Mouse (Mus musculus) myocyte (in vitro differentiated cells): Measurements from ENCODE around the gene Naga. TPM values are rescaled to one million over a fixed set of nuclear protein-coding genes. Genes with fewer than 3 reads are reported as not detected.

ENCODE experiments used
- H3K27me3 ChIP-seq: one replicate; pipeline ENCODE4 v1.6.1; 2011; ENCODE audit not compliant: control insufficient read depth, insufficient read depth, insufficient read length
- H3K36me3 ChIP-seq: one replicate; pipeline ENCODE4 v1.6.1; 2011; ENCODE audit not compliant: control insufficient read depth, insufficient read depth
- H3K4me2 ChIP-seq: one replicate; pipeline ENCODE4 v1.6.1; 2011; ENCODE audit warnings: low read depth, control low read depth
- H3K4me3 ChIP-seq: one replicate; pipeline ENCODE4 v1.5.1; 2011; ENCODE audit warnings: mild to moderate bottlenecking, control low read depth, moderate library complexity
- H3K79me2 ChIP-seq: one replicate; pipeline ENCODE4 v1.6.1; 2011; ENCODE audit not compliant: control insufficient read depth, insufficient read depth
- H3ac ChIP-seq: one replicate; pipeline ENCODE4 v1.6.1; 2011; ENCODE audit not compliant: control insufficient read depth, insufficient read length
- CEBPB ChIP-seq: IDR thresholded peaks from 2 replicates; pipeline ENCODE4 v1.6.1; 2011; ENCODE audit warnings: mild to moderate bottlenecking, moderate library complexity; ENCODE audit not compliant: poor library complexity, insufficient read depth, severe bottlenecking
- E2F4 ChIP-seq: IDR thresholded peaks from one replicate; pipeline ENCODE4 v1.6.1; 2011; ENCODE audit warnings: mild to moderate bottlenecking, control low read depth, moderate library complexity; ENCODE audit not compliant: insufficient read depth
- MAX ChIP-seq: IDR thresholded peaks from one replicate; pipeline ENCODE4 v1.6.1; 2011; ENCODE audit warnings: low read depth, mild to moderate bottlenecking, control low read depth
- MYOD1 ChIP-seq, 3 experiments: IDR thresholded peaks; one replicate each; pipeline ENCODE4 v1.6.1; 2011; ENCODE audit warnings: control low read depth in 2 of 3, low read depth in 2 of 3, mild to moderate bottlenecking in 2 of 3, moderate library complexity in 1 of 3; ENCODE audit not compliant: insufficient read length in 2 of 3, control insufficient read depth in 1 of 3
- MYOG ChIP-seq, 3 experiments: IDR thresholded peaks; one replicate each; pipeline ENCODE4 v1.6.1; 2011; ENCODE audit warnings: control low read depth in 2 of 3, low read depth in 2 of 3, mild to moderate bottlenecking in 2 of 3; ENCODE audit not compliant: insufficient read length in 2 of 3, control insufficient read depth in 1 of 3, insufficient read depth in 1 of 3
- POLR2A ChIP-seq: IDR thresholded peaks from one replicate; pipeline ENCODE4 v1.6.1; 2011; ENCODE audit warnings: low read depth, mild to moderate bottlenecking, control low read depth, moderate library complexity; ENCODE audit not compliant: insufficient read length
- POLR2AphosphoS2 ChIP-seq: IDR thresholded peaks from one replicate; pipeline ENCODE4 v1.6.1; 2011; ENCODE audit warnings: low read depth, control low read depth; ENCODE audit not compliant: insufficient read length
- REST ChIP-seq: IDR thresholded peaks from one replicate; pipeline ENCODE4 v1.6.1; 2011; ENCODE audit warnings: mild to moderate bottlenecking, control low read depth, moderate library complexity; ENCODE audit not compliant: insufficient read depth, insufficient read length
- SRF ChIP-seq: IDR thresholded peaks from one replicate; pipeline ENCODE4 v1.6.1; 2011; ENCODE audit warnings: low read depth; ENCODE audit not compliant: control insufficient read depth, insufficient read length
- TCF12 ChIP-seq: IDR thresholded peaks from one replicate; pipeline ENCODE4 v1.6.1; 2011; ENCODE audit warnings: mild to moderate bottlenecking, control low read depth; ENCODE audit not compliant: poor library complexity, insufficient read depth, severe bottlenecking
- TCF3 ChIP-seq: IDR thresholded peaks from one replicate; pipeline ENCODE4 v1.6.1; 2011; ENCODE audit warnings: low read depth, control low read depth; ENCODE audit not compliant: insufficient read length
- USF1 ChIP-seq: IDR thresholded peaks from one replicate; pipeline ENCODE4 v1.6.1; 2011; ENCODE audit warnings: low read depth, mild to moderate bottlenecking, control low read depth, moderate library complexity
- polyA plus RNA-seq: library from polyadenylated mRNA; unstranded; fragments of >200 nt; fragmentation: generic; extraction: Trizol; gene quantifications from one replicate; pipeline ENCODE4 v1.2.1, GENCODE M21; 2012; ENCODE audit warnings: missing spikeins

Naga gene
- polyA plus RNA-seq, 1 experiment: 53.2 TPM

DNA sequence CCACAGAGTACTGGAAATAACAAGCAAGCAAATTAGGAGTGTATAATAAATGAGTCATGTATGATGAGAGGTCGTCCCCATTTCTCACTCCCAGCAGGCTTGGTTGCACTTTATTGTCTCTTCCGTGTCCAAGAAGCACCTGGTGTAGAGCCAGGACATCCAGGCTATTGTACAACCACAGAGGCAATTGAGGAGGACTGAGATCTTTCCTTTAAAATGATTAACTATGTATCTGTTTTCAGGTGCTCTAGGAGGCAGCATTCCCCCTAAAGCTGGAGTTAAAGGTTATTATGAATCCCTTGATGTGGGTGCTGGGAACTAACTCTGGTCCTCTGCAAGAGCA lies 10.2 kb upstream of the Naga start:
- H3K27me3 ChIP-seq: no peaks in the 10 kb centered on the region
- TF ChIP-seq TCF12 (no peak), POLR2A (no peak), USF1 (no peak), MYOD1 (IDR thresholded peaks at IDR 0.05; ENCODE audit: control insufficient read depth in 1 of 3, insufficient read length in 2 of 3, low read depth in 2 of 3) (no peak), MAX (no peak), POLR2AphosphoS2 (no peak)
- H3K79me2 ChIP-seq: peaks cover 55% of the 10 kb centered on the region
- H3ac ChIP-seq: no peak overlapping the region
- H3K4me3 ChIP-seq: no peak overlapping the region
- peaks cover 34% of the 10 kb centered on the region for H3K36me3 ChIP-seq
- no peak overlapping the region for H3K4me2 ChIP-seq

DNA sequence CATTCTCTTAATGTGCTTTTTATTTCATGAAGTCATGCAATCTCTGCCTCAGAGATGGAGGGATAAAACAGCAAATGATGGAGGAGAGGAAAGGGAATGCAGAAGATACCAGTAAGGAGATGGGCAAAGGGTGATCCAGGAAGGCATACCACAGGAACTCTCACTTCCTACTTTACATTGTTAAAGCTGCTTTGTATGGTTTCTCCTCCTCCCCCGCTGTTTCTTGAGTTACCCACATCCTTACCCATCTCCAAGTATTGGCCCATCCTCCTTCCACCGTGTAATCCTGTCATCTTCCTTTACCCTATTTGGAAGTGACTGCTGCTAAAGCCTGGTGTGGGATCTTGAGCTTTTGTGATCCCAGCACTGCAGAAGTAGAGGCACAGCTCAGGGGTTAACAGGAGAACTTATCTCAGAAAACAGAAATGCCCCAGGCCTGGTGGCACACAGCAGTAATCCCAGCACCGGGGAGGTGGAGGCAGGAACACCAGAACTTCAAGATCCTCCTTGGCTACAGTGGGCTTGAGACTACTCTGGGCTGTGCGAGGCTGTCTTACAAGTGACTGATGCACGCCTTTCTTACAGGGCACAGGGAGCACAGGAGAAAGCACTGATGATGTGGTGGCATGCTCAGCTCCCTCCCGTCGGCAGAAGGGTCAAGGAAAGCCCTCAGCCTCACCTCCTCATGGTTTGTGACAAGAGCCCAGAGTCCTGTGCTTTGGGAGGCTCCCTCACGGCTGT lies 9.7 kb upstream of the Naga start:
- H3K27me3 ChIP-seq: no peaks in the 10 kb centered on the region
- no peak overlapping the region for H3ac ChIP-seq
- no peak overlapping the region for H3K4me3 ChIP-seq
- TF ChIP-seq MYOG (IDR thresholded peaks at IDR 0.05; ENCODE audit: control insufficient read depth in 1 of 3, insufficient read depth in 1 of 3, insufficient read length in 2 of 3, low read depth in 2 of 3) (no peak), E2F4 (no peak), REST (no peak), POLR2AphosphoS2 (peak; percentile 83), POLR2A (peak; percentile 32), MYOD1 (IDR thresholded peaks at IDR 0.05; ENCODE audit: control insufficient read depth in 1 of 3, insufficient read length in 2 of 3, low read depth in 2 of 3) (no peak)
- H3K36me3 ChIP-seq: peaks cover 34% of the 10 kb centered on the region
- H3K79me2 ChIP-seq: peaks cover 49% of the 10 kb centered on the region
- H3K4me2 ChIP-seq: no peak overlapping the region

DNA sequence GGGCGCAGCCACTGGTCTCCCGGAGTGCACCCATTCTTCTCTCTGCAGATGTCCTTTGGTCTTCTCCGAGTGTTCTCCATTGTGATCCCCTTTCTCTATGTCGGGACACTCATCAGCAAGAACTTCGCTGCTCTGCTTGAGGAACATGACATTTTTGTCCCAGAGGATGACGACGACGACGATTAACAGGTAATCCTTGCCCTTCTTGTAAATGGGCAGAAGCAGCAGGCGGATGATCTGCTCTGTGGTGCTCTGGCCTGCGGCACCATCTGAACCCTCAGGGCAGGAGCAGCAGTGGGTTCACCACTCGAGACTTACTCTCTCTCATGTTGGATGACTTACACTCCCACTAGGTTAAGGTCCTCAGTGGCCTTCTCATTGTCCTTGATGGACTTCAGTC lies 9.1 kb upstream of the Naga start:
- Histone ChIP-seq H3K27me3 (no peaks in the 10 kb centered on the region), H3K36me3 (peaks cover 34% of the 10 kb centered on the region), H3ac (no peak overlapping the region), H3K79me2 (peaks cover 43% of the 10 kb centered on the region), H3K4me2 (peak overlapping the region; percentile 98), H3K4me3 (peak overlapping the region; percentile 42)
- TF ChIP-seq TCF3 (no peak), POLR2AphosphoS2 (peak; percentile 77)

DNA sequence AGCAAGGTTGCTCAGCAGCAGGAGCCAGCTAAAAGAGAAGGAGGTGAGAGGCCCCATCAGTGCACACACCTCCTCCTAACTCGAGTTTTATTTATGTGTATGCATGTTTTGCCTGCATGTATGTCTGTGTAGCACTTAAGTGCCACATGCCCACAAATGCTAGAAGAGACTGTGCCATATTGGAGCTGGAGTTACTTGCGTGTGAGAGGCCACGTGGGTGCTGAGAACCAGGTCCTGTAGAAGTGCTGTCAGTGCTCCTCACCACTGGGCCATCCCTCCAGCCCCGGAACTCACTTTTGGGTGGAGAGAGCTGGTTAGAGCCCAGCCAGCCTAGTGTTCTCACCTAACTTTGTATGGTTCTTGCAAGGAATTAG lies 8.6 kb upstream of the Naga start:
- Histone ChIP-seq H3K4me2 (peak overlapping the region; percentile 98), H3K79me2 (peaks cover 38% of the 10 kb centered on the region), H3K4me3 (peak overlapping the region; percentile 42), H3K36me3 (peaks cover 34% of the 10 kb centered on the region), H3ac (peak overlapping the region; percentile 7), H3K27me3 (no peaks in the 10 kb centered on the region)
- no peak for TF ChIP-seq POLR2A
- TF ChIP-seq POLR2AphosphoS2: peak; percentile 66
- no peak for TF ChIP-seq E2F4
- TF ChIP-seq REST: no peak

DNA sequence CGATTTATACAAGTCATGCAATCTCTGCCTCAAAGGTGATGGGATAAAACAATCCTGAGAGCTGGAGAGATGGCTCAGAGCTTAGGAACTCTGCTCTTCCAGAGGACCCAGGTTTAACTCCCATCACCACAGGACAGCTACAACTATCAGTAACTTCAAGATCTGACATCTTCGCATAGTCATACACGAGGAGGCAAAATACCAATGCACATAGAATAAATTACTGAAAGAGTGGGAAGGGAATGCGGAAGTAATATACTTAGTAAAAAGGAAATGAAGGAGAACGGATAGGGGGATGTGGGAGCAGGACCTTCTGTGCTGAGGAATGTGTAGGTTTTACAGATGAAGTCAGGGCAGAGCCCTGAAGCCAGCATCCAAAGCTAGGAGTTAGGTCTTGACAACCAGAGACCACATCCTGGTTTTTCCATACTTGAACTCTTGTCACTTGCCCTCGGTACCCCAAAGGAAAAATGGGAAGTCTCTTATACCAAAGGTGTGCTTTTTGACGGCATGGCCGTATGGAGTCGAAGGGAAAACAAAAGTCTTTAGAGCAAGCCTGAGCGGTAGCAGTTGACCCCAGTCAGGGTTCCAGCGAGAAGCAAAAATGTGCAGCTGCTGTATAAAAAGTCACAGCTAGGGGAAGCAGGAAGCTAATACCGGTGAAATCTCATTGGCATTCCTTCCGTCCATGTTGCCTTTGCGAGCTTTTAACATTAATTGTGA lies 8.0 kb upstream of the Naga start:
- TF ChIP-seq TCF12 (no peak), MYOD1 (IDR thresholded peaks at IDR 0.05; ENCODE audit: control insufficient read depth in 1 of 3, insufficient read length in 2 of 3, low read depth in 2 of 3) (no peak), E2F4 (no peak), POLR2AphosphoS2 (no peak), TCF3 (no peak), USF1 (no peak)
- Histone ChIP-seq H3K4me2 (peak overlapping the region; percentile 98), H3K4me3 (peak overlapping the region; percentile 42), H3K36me3 (peaks cover 34% of the 10 kb centered on the region), H3K27me3 (no peaks in the 10 kb centered on the region), H3K79me2 (peaks cover 32% of the 10 kb centered on the region), H3ac (peak overlapping the region; percentile 7)

DNA sequence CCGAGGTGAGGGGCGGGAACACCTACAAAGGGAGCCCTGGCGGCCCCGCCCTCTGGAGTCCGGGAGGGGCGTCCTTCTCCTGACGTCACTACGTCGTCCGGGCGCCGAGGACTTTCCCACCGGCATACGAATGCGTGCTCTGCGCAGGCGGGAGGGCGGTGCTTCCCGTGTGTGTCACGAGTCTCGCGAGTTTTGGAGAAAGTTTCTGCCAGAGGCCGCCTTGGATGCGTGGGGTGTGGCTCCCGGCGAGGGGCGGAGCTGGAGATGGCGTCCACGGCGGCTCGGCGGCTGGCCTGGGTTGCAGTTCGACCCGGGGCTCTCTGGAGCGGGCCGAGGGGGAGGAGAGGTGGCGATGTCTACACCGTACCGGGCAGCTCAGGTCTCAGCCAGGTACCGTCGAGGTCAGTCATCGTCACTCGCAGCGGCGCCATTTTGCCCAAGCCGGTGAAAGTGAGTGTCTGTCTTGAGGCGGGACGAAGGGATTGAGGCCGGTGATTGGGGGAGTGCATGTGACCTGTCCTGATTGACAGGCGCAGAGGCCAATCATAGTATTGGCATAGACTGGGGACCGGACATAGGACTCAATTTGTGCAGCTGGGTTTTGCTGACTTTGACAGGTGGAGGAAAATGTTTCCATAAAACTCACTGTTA lies 7.2 kb upstream of the Naga start:
- peak; percentile 89 for TF ChIP-seq POLR2AphosphoS2
- TF ChIP-seq CEBPB: no peak
- peak in 1 of 3 experiments; percentile 28 for TF ChIP-seq MYOG (IDR thresholded peaks at IDR 0.05; ENCODE audit: control insufficient read depth in 1 of 3, insufficient read depth in 1 of 3, insufficient read length in 2 of 3, low read depth in 2 of 3)
- TF ChIP-seq POLR2A: peak; percentile 93
- TF ChIP-seq E2F4: peak; percentile 58
- TF ChIP-seq SRF: no peak
- no peak for TF ChIP-seq TCF3
- peak; percentile 39 for TF ChIP-seq REST
- TF ChIP-seq MYOD1 (IDR thresholded peaks at IDR 0.05; ENCODE audit: control insufficient read depth in 1 of 3, insufficient read length in 2 of 3, low read depth in 2 of 3): peak; percentile 28 to 46 (median 35)
- TF ChIP-seq USF1: peak; percentile 85
- TF ChIP-seq MAX: no peak
- TF ChIP-seq TCF12: peak; percentile 14
- H3ac ChIP-seq: peak overlapping the region; percentile 7
- H3K27me3 ChIP-seq: no peaks in the 10 kb centered on the region
- H3K36me3 ChIP-seq: peaks cover 32% of the 10 kb centered on the region
- H3K79me2 ChIP-seq: peaks cover 31% of the 10 kb centered on the region
- peak overlapping the region; percentile 98 for H3K4me2 ChIP-seq
- H3K4me3 ChIP-seq: peak overlapping the region; percentile 42
